Mouse (Mus musculus) small intestine, adult 2 months (tissue): ENCODE measurements around the gene Sirt6.

Experiments used
- CTCF ChIP-seq: fragments of 200-500 bp; IDR thresholded peaks from 2 replicates; pipeline ENCODE4 v1.5.1; 2012; ENCODE audit warnings: low read depth, mild to moderate bottlenecking, control low read depth, inconsistent platforms, low read length, moderate library complexity, mixed read lengths; ENCODE audit not compliant: insufficient replicate concordance, insufficient read length; ENCODE audit errors: extremely low read depth
- POLR2A ChIP-seq: fragments of 200-500 bp; IDR thresholded peaks from 2 replicates; pipeline ENCODE4 v1.6.1; 2012; ENCODE audit warnings: low read depth, mild to moderate bottlenecking, control low read depth, inconsistent platforms, low read length, moderate library complexity

- no peak for TF ChIP-seq CTCF
- TF ChIP-seq POLR2A: no peak
Measured at GRCm38 (mm10) chr10:81605666-81605973, 22.0 kb downstream of the Sirt6 start.
